Mouse (Mus musculus) cerebellum, adult 18-20 months (tissue): ENCODE results near the gene Lcn6.
"Not testable (repeated sequence)": the region's sequence is repeated elsewhere in the genome, so short reads cannot be mapped to it uniquely, and the experiment has no call there.

ENCODE experiments used
- DNase-seq, 2 experiments: peaks; one replicate each; pipeline ENCODE4 v3.0.0; 2021

Lcn6 gene

DNA sequence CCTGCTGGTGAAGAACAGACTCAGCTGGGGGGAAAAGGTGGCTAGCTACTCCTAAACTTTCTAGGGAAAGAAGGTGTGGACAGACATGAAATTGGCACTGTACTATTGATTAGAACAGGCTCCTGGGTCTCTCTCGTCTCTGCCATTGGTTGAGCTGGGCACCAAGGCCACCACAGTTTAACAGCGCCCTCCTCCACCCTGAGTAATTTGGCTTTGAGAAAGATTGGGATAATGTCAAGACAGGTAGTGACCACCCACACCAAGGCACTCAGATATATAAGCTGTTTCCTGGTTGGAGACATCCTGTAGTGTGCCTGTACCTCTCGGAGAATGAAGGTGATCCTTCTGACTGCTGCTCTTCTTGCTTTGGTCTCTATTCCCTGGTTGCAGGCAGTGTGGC lies at the start of gene Lcn6:
Gene Lcn6, plus strand, starts transcription at position 301 of the 400 bp plus-strand sequence.
- no peak for DNase-seq

DNA sequence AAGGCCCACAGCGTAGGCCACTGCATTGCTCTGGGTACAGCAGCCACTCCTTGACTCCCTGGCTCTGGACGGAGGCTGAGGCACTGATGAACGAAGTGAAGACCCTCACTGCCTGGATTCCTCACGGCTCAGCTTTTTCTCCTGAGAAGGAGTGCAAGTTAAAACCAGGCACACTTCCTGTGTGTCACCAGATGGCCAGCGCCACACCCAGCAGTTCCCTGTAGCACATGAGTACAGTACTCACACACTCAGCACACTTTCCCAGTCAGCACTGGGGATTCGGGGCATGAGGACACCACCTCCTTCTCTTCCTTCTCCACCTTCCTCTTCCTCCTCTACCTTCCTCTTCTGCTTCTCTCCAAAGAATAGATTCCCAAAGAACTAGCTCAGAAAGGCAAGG lies 48.8 kb upstream of the Lcn6 start, which contains the start of gene Fcna:
Gene Fcna, minus strand, starts transcription at position 220 of the 400 bp plus-strand sequence.
- no peak for DNase-seq

DNA sequence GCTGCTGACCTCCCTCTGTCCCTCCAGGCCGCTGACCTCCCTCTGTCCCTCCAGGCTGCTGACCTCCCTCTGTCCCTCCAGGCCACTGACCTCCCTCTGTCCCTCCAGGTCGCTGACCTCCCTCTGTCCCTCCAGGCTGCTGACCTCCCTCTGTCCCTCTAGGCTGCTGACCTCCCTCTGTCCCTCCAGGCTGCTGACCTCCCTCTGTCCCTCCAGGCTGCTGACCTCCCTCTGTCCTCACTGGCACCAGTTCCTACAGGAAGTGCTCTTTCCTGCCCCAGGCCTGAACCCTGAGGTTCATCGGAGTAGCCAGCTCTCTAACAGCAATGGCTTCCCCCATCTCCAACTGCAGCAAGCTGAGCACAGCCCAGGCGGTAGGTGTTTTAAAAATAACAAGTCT lies 47.8 kb upstream of the Lcn6 start:
- no peak for DNase-seq

DNA sequence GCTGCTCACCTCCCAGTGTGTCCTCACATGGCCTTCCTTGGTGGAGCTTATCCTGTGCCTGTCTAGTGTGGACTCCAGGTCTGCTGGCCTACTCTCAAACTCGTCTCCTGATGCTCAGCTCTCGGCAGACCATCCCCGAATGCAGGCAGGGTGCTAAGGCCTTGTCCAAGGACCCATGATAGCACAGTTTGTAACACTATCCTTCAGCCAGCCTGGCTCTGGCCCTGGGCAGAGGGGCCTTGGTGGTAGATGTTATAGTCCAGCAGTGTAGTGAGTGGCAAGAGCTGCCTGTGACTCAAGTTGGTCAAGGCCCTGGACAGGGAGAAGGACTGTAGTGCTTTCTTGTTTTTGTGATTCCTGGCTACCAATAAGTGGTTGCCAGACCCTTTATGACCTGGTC lies 43.0 kb upstream of the Lcn6 start:
- DNase-seq: no peak

DNA sequence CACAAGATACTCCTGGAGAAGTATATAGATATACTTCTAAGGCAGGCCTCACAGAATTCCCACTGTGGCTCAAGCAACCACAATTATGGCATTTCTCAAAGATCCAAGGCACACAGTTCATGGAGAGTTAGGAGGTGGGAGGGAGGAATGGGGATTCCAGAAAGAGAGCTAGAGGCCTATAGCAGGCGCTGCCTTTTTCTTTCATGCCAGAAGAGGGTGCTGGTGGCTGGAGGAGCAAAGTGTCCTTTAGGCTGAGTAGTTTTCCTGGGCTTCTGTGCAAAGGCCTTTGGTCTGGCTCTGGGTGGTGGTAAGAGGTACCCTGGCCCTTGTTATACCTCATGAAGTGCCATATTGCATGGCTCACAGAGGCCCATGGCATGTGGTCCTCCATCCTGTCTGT lies 42.5 kb upstream of the Lcn6 start:
- DNase-seq: no peak

DNA sequence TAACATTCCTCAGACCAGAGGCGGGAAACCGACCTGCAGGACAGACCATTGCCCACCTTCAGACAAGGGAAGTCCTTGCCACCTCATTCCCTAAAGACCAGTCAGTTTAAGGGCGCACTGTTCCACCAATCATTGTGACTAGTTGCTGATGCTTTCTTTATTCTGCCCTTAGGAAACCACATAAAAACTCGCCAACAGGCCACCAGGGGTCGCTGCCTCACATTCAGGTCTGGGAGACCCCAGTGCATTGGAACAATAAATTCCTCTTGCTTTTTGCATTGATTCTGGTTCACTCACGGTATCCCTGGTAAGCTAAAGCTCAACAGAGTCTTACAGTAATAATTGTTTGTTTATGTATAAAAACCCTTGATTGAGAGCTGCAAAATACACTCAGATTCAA lies 36.7 kb upstream of the Lcn6 start:
- DNase-seq: peak in 1 of 2 experiments; percentile 30

DNA sequence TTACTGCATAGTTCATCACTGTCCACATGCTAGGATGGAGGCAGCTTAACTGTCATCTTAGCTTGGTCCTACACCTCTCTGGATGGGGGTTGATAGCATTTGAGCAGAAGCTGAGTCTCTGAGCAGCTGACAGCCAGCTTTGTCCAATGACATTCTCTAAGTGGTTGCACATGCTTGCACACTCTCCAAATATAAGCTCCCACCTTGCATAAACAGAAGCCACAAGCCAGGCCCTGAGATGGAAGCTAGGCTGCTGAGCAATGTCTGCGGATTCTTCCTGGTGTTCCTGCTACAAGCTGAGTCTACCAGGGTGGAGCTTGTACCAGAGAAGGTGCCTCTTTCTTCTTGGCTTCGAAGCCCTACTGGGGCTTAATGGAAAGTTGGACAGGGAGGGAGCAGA lies 23.7 kb upstream of the Lcn6 start, which contains the start of gene Lcn8:
Gene Lcn8, plus strand, starts transcription at position 219 of the 400 bp plus-strand sequence.
- DNase-seq: no peak

DNA sequence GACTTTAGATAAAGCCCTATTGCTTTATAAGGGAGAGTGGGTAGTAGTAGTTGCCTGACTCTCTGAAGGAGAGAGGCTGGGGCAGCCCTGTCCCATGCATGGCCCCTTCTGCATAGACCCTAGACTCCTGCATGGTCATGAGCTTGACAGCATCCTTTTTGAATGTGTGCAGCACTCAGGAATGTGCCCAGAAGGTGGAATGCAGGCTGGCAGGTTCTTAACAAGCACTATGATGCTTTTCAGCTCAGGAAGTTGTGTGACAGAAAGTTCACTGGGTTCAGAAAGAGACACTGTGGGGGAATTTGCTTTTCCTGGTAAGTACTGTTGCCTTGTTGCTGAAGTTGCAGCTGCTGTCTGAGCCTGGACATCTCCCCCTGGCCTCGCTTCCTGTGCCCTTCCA lies 22.1 kb upstream of the Lcn6 start:
- DNase-seq: no peak

DNA sequence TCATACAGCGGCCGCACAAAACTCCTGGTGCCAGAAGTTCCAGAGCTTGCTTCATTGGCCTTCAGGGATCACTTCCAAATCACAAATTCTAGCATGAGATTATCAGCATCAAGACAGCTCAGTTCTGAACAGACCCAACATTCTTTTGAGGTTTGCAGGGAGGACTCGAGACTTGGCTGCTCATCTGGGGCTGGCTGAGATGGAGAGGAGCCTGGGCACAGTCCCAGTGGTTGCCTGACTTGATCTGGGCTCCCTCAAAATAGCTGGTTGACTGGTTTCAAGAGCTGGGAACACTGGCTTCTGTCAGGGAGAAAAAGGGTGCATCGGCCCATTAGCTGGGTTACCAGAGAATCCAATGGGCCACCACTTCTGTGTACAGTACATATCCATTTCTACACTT lies 19.9 kb upstream of the Lcn6 start:
- peak; percentile 7 to 13 for DNase-seq

DNA sequence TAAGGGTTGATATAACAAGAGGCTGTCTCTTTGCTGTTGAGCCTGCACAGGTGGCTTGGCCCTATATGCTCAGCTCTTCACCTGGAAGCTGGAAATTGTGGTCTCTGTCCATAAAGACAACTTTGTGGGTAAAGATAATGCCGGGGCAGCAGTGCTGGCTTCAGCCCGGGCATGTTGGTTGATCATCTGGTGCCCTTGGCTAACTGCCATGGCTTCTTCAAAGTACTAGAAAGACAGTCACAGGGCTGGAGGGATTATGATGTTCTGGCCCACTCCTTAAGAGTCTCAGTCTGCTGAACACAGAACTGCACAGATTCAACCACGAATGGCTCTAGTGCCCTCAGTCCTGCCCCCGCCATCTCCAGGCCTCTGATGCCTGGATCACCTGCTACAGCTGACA lies 19.3 kb upstream of the Lcn6 start:
- DNase-seq: peak; percentile 46

DNA sequence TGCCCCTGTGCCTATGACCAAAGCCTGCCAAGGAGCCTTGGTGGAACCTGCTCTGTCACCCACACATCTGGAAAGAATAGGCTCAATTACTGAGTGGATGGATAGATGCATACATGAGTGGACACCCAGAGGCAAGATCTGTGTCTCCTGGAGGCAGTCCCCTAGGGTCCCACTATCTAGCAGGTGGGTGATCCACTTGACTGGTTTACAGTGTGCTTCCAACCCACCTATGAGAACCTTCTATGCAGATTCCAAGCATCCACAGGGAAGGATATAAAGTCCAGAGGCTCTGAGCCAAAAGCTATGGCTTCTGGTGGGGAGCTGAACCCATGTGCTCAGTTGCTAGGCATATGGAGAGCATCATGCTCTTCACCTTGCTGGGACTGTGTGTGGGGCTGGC lies 18.9 kb upstream of the Lcn6 start, which contains the start of gene Lcn5:
Gene Lcn5, plus strand, starts transcription at position 301 of the 400 bp plus-strand sequence.
- DNase-seq: no peak

DNA sequence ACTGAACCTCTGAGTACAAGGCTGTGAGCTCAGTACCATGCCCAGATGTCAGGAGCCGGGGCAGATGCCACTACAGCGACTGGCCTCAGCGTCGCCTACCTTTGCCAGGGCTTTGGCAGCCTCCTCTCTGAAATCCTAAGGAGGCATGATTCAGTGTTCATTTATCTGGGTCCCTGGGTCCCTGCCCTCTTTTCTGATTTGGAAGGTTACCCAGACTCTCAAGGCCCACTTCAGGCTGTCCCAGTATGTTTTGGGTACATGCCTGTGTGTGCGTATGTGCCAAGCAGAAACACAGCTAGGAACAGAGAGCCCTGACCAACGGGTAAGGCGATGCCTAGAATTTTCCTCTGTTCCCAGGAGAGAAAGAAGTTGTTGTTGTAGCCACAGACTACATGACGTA lies 16.3 kb upstream of the Lcn6 start:
- DNase-seq: no peak

DNA sequence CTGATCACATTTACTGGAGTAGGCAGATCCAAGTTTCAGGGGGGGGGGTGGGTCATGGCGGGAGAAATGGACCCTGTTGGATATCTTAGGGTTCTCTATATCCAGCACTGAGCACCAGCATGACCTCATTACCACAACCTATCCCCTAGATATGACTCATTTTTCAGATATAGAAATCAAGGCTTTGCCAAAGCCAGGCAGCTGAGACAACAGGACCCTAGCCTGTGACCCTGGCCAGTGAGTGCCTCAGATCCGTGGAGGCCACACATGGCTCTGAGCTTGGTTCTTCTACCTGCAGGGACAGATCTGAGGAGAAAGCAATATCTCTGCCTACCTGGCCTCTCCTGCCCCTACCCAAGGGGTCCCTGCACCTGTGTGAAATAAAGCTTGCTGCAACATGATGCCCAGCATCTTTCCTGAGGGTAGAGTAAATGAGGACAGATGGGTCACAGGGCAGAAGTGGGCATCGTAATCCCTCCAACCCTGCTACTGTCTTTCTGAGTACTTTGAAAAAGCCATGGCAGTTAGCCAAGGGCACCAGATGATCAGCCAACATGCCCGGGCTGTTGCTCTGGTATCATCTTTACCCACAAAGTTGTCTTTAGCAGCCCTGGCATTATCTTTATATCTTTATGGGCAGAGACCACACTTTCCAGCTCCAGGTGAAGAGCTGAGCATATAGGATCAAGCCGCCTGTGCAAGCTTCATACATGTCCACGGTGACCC lies 15.2 kb upstream of the Lcn6 start:
- DNase-seq: no peak

DNA sequence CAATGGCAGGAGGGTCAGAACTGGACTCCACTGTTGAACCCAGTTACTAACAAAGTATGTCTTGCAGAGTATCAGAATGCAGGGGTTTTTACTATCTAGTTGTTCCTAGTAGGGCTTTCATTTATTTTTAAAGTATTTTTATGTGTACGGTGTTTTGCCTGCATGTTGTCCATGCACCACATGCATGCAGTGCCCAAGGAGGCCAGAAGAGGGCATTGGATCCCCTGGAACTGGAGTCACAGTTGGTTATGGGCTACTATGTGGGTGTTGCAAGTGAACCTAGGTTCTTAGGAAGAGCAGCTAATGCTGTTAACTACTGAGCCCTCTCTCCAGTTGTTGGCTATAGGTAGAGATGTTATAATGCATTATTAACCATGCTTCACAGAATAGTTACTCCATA lies 13.1 kb upstream of the Lcn6 start:
- peak; percentile 48 to 58 for DNase-seq

DNA sequence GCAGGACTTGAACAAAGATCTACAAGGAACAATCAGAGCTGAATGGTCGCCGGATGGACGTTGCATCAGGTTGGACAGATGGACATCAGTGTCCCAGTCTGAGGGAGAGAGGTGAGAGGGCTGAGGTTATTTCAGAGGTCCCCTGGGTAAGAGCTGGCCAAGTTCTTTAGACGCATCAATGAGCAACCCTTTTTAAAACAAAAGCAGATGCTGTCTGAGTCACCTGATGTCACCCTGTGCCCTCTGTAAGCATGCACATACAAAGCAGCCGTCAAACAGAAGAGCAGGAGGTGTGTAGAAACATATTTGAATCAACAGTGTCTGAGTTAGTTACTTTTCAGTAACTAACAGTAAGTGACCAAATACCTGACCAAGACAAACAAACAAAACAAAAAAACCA lies 12.5 kb upstream of the Lcn6 start:
- no peak for DNase-seq

DNA sequence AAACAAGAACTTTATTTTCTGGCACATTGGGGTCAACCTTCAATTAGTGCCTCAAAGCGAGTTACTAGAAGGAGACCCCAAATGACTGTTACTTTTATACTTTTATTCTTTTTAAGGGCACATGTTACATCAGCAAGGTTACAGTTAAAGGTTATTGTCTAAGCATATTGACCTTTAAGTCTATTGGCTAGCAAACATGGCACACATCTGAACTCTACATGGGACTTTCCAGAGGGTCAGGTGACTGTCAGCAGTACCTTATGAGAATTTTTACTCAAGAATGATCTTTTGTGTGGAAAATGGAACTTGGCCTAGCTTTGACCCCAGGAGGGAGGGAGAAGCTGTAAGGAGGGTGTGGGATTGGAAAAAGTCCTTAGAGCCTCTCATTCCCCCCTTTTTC lies 10.1 kb upstream of the Lcn6 start:
- DNase-seq: no peak

DNA sequence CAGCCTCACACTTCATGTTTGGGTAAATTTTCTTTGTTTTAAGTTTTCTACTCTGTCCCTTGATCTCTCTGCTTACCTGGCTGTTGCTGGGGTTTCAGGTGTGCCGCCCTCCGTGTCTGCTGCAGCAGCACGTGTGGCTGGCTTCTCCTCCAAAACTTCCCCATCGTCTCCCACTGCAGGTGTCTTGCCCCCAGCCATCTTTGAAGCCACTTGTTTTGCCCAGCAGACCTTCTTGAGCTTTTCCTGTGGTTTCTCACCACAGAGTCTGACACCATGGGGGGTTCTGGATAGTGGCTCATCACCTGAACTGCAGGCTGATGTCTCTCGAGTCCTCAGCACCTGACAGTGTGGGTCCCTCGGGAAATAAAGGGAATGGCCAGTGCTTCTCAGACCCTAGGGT lies 3.0 kb downstream of the Lcn6 start:
- DNase-seq: no peak

DNA sequence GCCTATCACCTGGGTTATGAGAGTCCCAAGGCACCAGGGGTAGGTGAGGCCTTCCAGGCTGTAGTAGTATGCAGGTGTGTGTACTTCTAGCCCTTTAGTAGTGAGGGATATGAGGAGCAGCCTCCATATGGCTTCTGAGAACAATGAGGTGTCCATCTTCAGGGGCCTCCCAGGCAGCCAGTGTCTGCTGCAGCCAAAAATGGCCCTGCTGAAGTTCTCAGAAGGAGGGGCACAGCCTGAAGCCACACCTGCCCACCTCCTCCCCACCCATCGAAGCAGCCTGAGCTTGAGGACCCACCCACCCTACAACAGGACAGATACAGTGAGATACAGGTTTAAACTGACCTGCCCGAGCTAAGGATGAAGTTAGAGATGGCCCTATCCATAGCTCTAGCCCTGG lies 5.8 kb downstream of the Lcn6 start, which contains the start of gene Lcn10:
Gene Lcn10, plus strand, starts transcription at position 301 of the 400 bp plus-strand sequence.
- no peak for DNase-seq

DNA sequence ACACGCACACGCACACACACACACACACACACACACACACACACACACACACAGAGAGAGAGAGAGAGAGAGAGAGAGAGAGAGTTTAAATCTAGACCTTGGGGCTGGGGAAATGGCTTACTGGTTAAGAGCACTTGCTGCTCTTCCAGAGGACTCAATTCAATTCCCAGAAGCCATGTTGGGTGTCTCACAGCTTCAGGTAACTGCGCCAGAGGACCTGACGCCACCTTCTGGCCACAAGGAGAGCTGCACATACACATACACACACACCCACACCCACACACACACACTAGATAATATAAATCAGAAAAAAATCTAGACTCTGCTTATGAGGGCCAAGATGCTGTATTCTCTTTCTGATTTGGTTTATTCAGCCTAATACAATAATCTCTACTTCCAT lies 10.4 kb downstream of the Lcn6 start:
- DNase-seq: no peak

DNA sequence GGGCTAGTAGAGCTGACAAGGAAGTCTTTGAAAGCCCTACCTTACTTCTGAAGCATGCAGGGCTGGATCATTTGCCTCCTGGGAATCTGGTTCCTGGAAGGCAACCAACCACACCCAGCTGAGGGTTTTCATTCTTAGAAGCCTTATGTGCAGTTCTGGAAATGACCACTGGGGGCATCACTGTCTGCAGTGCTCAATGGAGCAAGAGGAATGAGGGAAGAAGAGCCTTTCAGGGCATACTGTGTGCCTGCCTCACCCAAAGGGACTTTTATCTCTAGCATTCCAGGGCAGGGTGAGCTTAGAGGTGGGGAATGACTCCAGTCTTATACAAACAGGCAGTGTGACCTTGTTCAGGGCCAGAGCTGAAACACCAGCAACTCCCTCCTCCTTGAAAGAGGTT lies 18.0 kb downstream of the Lcn6 start:
- DNase-seq: peak; percentile 66 to 69

DNA sequence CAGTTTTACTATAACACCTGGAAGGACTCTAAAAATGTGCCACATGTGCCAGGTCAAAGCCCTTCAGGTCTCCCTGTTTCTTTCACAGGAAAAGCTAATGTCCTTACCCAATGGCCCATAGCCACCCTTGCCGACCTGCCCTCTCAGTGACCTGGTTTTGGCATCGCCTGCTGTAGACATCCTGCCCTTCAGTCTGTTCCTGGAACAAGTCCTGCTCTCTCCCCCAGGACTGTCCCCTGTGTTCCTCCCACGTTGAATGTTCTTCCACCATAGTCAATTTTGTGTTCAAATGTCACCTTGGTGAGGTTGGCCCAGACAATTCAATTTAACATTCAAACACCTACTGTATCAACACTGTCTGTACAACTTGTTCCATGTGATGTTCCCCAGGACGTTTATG lies 20.4 kb downstream of the Lcn6 start:
- DNase-seq: no peak

DNA sequence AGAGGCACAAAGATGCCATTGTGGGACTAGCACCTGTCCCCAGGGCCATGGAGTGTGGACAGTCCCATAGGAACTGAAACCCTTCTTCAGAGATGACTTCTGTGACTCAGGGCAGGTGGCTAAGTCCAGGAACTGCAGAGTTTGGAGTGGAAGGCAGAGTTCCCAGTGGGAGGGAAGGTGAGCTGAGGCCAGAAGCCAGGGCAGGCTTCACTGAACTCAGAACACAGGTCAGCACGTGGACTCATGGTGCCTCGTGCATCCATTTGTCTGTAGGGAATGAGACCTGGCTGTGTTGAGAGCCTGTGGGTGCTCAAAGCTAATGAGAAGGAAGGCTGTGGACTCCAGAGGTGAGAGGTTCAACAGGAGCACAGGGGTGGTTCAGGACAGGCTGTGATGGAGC lies 22.1 kb downstream of the Lcn6 start:
- no peak for DNase-seq

DNA sequence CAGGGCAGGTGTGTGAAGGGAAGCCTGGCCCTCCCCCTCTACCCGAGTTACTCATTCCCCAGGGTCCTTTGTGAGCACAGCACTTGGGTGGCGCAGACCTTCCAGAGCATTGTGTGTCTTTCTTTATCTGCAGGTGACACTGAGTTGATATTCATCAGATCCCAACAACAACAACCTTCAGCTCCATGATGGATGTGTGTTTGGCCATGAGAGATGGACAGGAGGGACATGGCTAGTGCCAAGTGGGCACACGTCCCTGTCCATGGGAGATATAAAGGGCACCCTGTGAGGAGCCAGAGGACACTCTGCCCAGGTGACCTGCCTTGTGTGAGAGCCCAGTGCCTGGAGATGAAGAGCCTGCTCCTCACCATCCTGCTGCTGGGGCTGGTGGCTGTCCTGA lies 23.2 kb downstream of the Lcn6 start, which contains the start of gene Obp2a:
Gene Obp2a, plus strand, starts transcription at position 301 of the 400 bp plus-strand sequence.
- DNase-seq: not testable (repeated sequence)

DNA sequence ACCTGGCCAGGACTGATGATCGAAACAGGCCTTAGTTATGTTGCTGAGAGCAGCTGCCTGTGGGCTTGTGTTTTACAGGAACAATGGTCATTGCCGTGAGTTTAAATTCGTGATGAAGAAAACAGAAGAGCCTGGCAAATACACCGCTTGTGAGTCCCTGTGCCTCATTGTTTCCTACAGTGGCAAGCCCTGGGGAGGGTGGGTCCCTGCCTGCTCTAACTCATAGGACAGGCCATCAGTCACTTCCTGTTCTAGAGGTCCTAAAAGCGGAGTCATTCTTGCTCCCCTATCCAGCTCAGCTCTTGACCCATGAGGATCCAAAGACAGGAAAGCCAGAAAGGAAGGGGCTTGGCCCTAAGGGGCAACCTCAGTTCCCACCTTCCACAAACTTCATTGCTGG lies 24.4 kb downstream of the Lcn6 start:
- DNase-seq: no peak

DNA sequence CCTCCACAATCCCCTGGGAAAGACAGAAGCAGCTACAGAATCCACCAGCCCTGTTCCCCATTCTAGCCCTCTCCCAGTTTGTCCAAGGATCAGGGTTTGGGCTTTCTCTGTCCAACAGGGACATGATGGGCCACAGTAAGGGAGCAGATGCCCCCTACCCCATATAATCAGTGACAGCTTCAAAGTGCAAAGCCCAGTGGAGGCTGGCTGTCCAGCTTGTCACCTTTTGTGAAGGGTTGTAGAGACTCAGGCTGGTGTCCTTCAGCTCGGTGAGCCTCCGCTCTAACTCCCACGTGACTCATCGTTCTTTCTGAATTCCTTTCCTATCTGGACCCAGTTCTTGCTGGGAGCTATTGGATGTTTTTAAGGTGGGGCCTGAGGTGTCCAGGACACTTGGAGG lies 27.1 kb downstream of the Lcn6 start:
- no peak for DNase-seq
